8 mouse cellular contexts compared by ENCODE assay signal in the genomic region with DNA sequence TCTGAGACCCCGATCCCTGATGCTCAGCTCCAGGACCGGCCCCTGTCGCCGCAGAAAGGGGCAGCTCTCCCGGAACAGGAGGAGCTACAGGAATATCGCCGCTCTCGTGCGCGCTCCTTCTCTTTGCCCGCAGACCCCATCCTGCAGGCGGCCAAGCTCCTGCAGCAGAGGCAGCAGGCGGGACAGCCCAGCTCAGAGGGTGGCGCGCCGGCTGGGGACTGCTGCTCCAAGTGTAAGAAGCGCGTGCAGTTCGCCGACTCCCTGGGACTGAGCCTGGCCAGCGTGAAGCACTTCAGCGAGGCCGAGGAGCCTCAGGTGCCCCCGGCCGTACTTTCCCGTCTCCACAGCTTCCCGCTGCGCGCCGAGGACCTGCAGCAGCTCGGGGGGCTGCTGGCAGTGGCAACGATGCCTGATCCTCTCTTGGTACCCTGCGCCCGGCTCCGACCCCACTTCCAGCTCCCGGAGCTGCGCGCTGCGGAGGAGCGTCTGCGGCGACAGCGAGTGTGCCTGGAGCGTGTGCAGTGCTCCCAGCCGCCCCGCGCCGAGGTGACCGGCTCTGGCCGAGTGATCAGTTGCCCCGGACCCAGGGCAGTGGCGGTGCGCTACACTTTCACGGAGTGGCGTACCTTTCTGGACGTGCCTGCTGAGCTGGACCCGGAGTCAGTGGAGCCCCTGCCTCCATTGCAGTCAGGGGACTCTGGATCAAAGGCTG. TPM values are rescaled to one million over a fixed set of nuclear protein-coding genes. Genes with fewer than 3 reads are reported as not detected.
DNase-seq lines count a peak whose midpoint lies in the region; ATAC-seq and TF ChIP-seq lines count a peak whose summit lies in the region.

No protein-coding gene starts in this region.

- under 1% methylated on average over 56 of the region's 57 CpGs for WGBS in forebrain, embryonic 12.5 days
- WGBS in intestine, embryonic 15.5 days: under 1% methylated on average over 57 of the region's 57 CpGs
- WGBS in stomach, postnatal 0 days: under 1% methylated on average over 51 of the region's 57 CpGs

- no peak for TF ChIP-seq CTCF in left cerebral cortex, adult 2 months (IDR thresholded peaks at IDR 0.05)
- TF ChIP-seq CTCF in stomach, postnatal 0 days (IDR thresholded peaks at IDR 0.05; ENCODE audit: low read depth): no peak

- H3K4me3 ChIP-seq in left cerebral cortex, adult 2 months: peak overlapping the region; percentile 56
- peak overlapping the region; percentile 63 for H3K4me3 ChIP-seq in forebrain, embryonic 12.5 days (replicated peaks)
- peak overlapping the region; percentile 62 for H3K4me3 ChIP-seq in intestine, embryonic 15.5 days (replicated peaks)
- peak overlapping the region; percentile 58 for H3K4me3 ChIP-seq in stomach, postnatal 0 days (ENCODE audit: low read depth, low read length)

- peaks cover 16% of the 10 kb centered on the region for H3K4me1 ChIP-seq in forebrain, embryonic 12.5 days
- 0 out of 2 replicates have a peak, but pooled peaks cover 9% of the 10 kb centered on the region for H3K4me1 ChIP-seq in intestine, embryonic 15.5 days (replicated peaks)
- H3K4me1 ChIP-seq in stomach, postnatal 0 days (replicated peaks; ENCODE audit: control insufficient read depth, insufficient read depth): peaks cover 5% of the 10 kb centered on the region; the same call in 1 of the 2 replicates

- peak overlapping the region; percentile 61 for H3K27ac ChIP-seq in left cerebral cortex, adult 2 months
- no peak overlapping the region for H3K27ac ChIP-seq in forebrain, embryonic 12.5 days
- no peak overlapping the region for H3K27ac ChIP-seq in intestine, embryonic 15.5 days
- H3K27ac ChIP-seq in stomach, postnatal 0 days (replicated peaks): no peak overlapping the region

- peaks cover 34% of the 10 kb centered on the region for H3K27me3 ChIP-seq in forebrain, embryonic 12.5 days
- peaks cover 16% of the 10 kb centered on the region for H3K27me3 ChIP-seq in intestine, embryonic 15.5 days (replicated peaks)
- no peaks in the 10 kb centered on the region for H3K27me3 ChIP-seq in stomach, postnatal 0 days (ENCODE audit: control insufficient read depth, insufficient read depth, low read length)

- no peaks in the 10 kb centered on the region for H3K9me3 ChIP-seq in forebrain, embryonic 12.5 days
- H3K9me3 ChIP-seq in intestine, embryonic 15.5 days: no peaks in the 10 kb centered on the region
- H3K9me3 ChIP-seq in stomach, postnatal 0 days (ENCODE audit: control insufficient read depth, low read length): no peaks in the 10 kb centered on the region

- intact Hi-C loops in left cerebral cortex, adult 2 months (cut with DNase I): no loop called here
- intact Hi-C loops in left cerebral cortex, postnatal 25 days (cut with DNase I): no loop called here

- TF ChIP-seq EP300 in stomach, postnatal 0 days (optimal IDR thresholded peaks at IDR 0.05): no peak

- no peaks in the 10 kb centered on the region for H3K36me3 ChIP-seq in forebrain, embryonic 12.5 days (replicated peaks)
- no peaks in the 10 kb centered on the region for H3K36me3 ChIP-seq in intestine, embryonic 15.5 days
- H3K36me3 ChIP-seq in stomach, postnatal 0 days (ENCODE audit: control insufficient read depth, insufficient read depth, low read length): no peaks in the 10 kb centered on the region

- ATAC-seq in forebrain, embryonic 12.5 days (ENCODE audit: low FRiP score): peak; percentile 83
- peak; percentile 76 for ATAC-seq in intestine, embryonic 15.5 days
- ATAC-seq in megakaryocyte progenitor cell, adult 5-6 weeks (replicated peaks; ENCODE audit: poor library complexity): peak; percentile 52
- peak; percentile 47; the same call in 1 of the 2 replicates for ATAC-seq in stomach, postnatal 0 days (ENCODE audit: low FRiP score, low TSS enrichment)

- peak overlapping the region; percentile 67 for H3K9ac ChIP-seq in forebrain, embryonic 12.5 days
- peak overlapping the region; percentile 51 for H3K9ac ChIP-seq in intestine, embryonic 15.5 days
- H3K9ac ChIP-seq in stomach, postnatal 0 days (ENCODE audit: low read length): peak overlapping the region; percentile 47

- H3K4me2 ChIP-seq in forebrain, embryonic 12.5 days: peak overlapping the region; percentile 100
- H3K4me2 ChIP-seq in intestine, embryonic 15.5 days (replicated peaks): peak overlapping the region; percentile 100
- peak overlapping the region; percentile 100 for H3K4me2 ChIP-seq in stomach, postnatal 0 days (replicated peaks; ENCODE audit: low read depth)

- DNase-seq in left cerebral cortex, adult 2 months (ENCODE audit: extremely low spot score in 1 of 2, low spot score in 2 of 2): peak; percentile 31 to 37
- DNase-seq in left cerebral cortex, postnatal 25 days (ENCODE audit: low spot score in 2 of 2): no peak
- DNase-seq in adrenal gland, postnatal 36 days: peak; percentile 51 to 61
- DNase-seq in stomach, postnatal 0 days (ENCODE audit: low spot score): peak; percentile 45
- DNase-seq in frontal cortex, postnatal 14 days (ENCODE audit: low spot score in 2 of 2): no peak

RNA-seq across cellular contexts. Expression of gene Ppp1r3g, which starts 10.2 kb away (rescaled TPM):
- 10 to 100 TPM; 17.0 to 19.0 TPM for total RNA-seq in left cerebral cortex, adult 2 months (2021)
- total RNA-seq in left cerebral cortex, postnatal 25 days (2021): 10 to 100 TPM; 14.3 to 14.9 TPM
- total RNA-seq in adrenal gland, postnatal 36 days (2021): 1 to 10 TPM in 1 of 2 experiments, under 1 TPM in 1; 0.79 to 3.7 TPM
- 2.0 and 2.3 TPM in 2 replicates for polyA plus RNA-seq in forebrain, embryonic 12.5 days (2016; fragmentation: Nextera tagmentation; extraction: Ambion mirVana)
- 0.70 and 0.71 TPM in 2 replicates for polyA plus RNA-seq in intestine, embryonic 15.5 days (2015; fragmentation: Nextera tagmentation; extraction: Ambion mirVana)
- total RNA-seq in megakaryocyte progenitor cell, adult 5-6 weeks (2015): not detected in 2 replicates
- 0.24 TPM in 1 of 2 replicates, not detected in the other for total RNA-seq in megakaryocyte progenitor cell, adult 5-6 weeks (2017)
- polyA plus RNA-seq in stomach, postnatal 0 days (2015; fragmentation: Nextera tagmentation; extraction: Ambion mirVana): 0.05 and 0.21 TPM in 2 replicates

Comparison
In these comparisons a context has a peak if more than half of its experiments do, and no peak if none do; other contexts are left out.
1. DNase-seq: peak in left cerebral cortex, adult 2 months (2 of 2), adrenal gland, postnatal 36 days (2 of 2) and stomach, postnatal 0 days (single experiment); none in left cerebral cortex, postnatal 25 days (0 of 2) and frontal cortex, postnatal 14 days (0 of 2).
2. Peak in every context shown above with its lines, with median percentiles within 50 percentile points of each other: H3K4me3 ChIP-seq, ATAC-seq, H3K4me2 ChIP-seq and H3K9ac ChIP-seq.